Mouse (Mus musculus): ENCODE measurements around the gene Krtap19-5.

DNA sequence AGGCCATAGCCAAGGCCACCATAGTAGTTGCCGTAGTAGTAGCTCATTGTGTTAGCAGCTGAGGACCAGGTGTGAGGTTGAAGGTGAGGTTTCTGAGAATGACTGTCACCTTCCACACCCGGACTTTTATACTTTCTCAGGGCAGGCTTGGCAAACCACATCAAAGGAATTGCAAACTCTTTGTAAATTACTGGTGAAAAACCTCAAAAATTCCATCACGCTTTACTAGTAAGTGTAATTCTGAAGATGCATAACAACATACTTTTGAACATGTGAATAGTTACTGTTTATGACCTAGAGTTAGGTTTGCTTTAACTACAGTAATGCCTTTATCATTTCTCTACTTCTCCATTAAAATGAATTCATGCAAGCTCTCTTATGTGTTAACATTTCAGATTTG, 35.9 kb upstream of the Krtap19-5 start, which contains the start of gene Krtap19-9b:
- TF ChIP-seq EP300 (optimal IDR thresholded peaks at IDR 0.05) (no peak), CTCF (IDR thresholded peaks at IDR 0.05; ENCODE audit: low read depth) (no peak)
